Mouse (Mus musculus) neural tube, embryonic 14.5 days (tissue): ENCODE measurements around the gene Mnx1. TPM values are rescaled to one million over a fixed set of nuclear protein-coding genes. Genes with fewer than 3 reads are reported as not detected.

Experiments used
- ATAC-seq: fragments of 200-750 bp; cut with Nextera tagmentation; 2 replicates; pipeline ENCODE4 v1.8.0; 2017; ENCODE audit warnings: low read depth, mild to moderate bottlenecking, moderate TSS enrichment, moderate library complexity
- H3K27ac ChIP-seq: fragments of 300-500 bp; sonication (generic); 2 replicates; pipeline ENCODE4 v1.5.1; 2014; ENCODE audit warnings: low read depth, mild to moderate bottlenecking, control low read depth, low read length, moderate library complexity, mixed read lengths
- H3K27me3 ChIP-seq: fragments of 300-500 bp; sonication (generic); 2 replicates; pipeline ENCODE4 v1.6.1; 2014; ENCODE audit warnings: low read length; ENCODE audit not compliant: control insufficient read depth, insufficient read depth
- H3K36me3 ChIP-seq: fragments of 300-500 bp; sonication (generic); 2 replicates; pipeline ENCODE4 v1.6.1; 2014; ENCODE audit warnings: low read length, mixed read lengths; ENCODE audit not compliant: control insufficient read depth, insufficient read depth
- H3K4me1 ChIP-seq: fragments of 300-500 bp; sonication (generic); 2 replicates; pipeline ENCODE4 v1.6.1; 2014; ENCODE audit warnings: low read length; ENCODE audit not compliant: control insufficient read depth, insufficient read depth
- H3K4me2 ChIP-seq: fragments of 300-500 bp; sonication (generic); 2 replicates; pipeline ENCODE4 v1.6.1; 2014; ENCODE audit warnings: mild to moderate bottlenecking, low read depth, low read length, control low read depth
- H3K4me3 ChIP-seq: fragments of 300-500 bp; sonication (generic); 2 replicates; pipeline ENCODE4 v1.5.1; 2014; ENCODE audit warnings: low read depth, low read length, control low read depth, mixed read lengths
- H3K9ac ChIP-seq: fragments of 300-500 bp; sonication (generic); replicated peaks from 2 replicates; pipeline ENCODE4 v1.6.1; 2014; ENCODE audit warnings: low read depth, mild to moderate bottlenecking, control low read depth, low read length, mixed read lengths
- H3K9me3 ChIP-seq: fragments of 300-500 bp; sonication (generic); 2 replicates; pipeline ENCODE4 v1.6.1; 2016; ENCODE audit warnings: low read length; ENCODE audit not compliant: control insufficient read depth
- WGBS: fragments of 180-500 bp; shearing (Covaris S2); extraction: QIAGEN DNeasy Blood & Tissue Kit; methylation state at CpG from one replicate; pipeline ENCODE4 v1.1.7; 2014; 5-methylcytosine and 5-hydroxymethylcytosine counted together
- polyA plus RNA-seq: library from polyadenylated mRNA; unstranded; fragments of >200 nt; fragmentation: Nextera tagmentation; extraction: Ambion mirVana; gene quantifications from 2 replicates; pipeline ENCODE4 v1.2.1, GENCODE M21; 2014

Gene Mnx1
- 1.8 and 2.2 TPM in 2 replicates for polyA plus RNA-seq

- H3K4me3 ChIP-seq: peak within 1 kb of the TSS; percentile 28
- ATAC-seq: peak; percentile 35
- peak within 1 kb of the TSS; percentile 36 for H3K4me2 ChIP-seq
- H3K9me3 ChIP-seq: no peaks in the 10 kb centered on the region
- no peaks in the 10 kb centered on the region for H3K36me3 ChIP-seq
- WGBS: under 1% methylated on average over 65 of the region's 65 CpGs
- H3K4me1 ChIP-seq: peaks cover 8% of the 10 kb centered on the region; the same call in 1 of the 2 replicates
- peak within 1 kb of the TSS; percentile 18; the same call in 1 of the 2 replicates for H3K9ac ChIP-seq
- H3K27ac ChIP-seq: no peak within 1 kb of the TSS
- peaks cover 72% of the 10 kb centered on the region for H3K27me3 ChIP-seq
These were observed at the start of gene Mnx1 for GRCm38 (mm10) chr5:29478208-29479197. Gene Mnx1 (minus strand): TSS chr5:29478470.

DNA sequence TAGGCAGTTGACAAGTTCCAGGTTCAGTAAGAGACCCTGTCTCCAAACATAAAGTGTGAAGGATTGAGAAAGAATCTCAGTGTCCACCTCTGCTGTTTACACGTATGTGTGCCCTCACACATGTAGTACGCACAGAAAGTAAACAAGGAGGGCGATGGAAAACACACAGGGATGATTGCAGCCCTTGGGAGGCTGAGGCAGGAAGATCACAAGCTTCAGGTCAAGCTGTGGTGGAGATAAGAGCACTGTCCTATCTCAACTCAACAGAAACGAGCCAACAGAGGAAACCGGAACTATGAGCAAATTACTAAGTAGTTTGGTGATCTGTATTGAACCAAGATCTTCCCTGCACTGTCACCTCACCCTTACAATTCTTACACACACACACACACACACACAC, 38.2 kb upstream of the Mnx1 start:
- Histone ChIP-seq H3K27me3 (no peaks in the 10 kb centered on the region), H3K9me3 (no peaks in the 10 kb centered on the region), H3K4me1 (no peaks in the 10 kb centered on the region), H3K4me2 (no peak overlapping the region), H3K27ac (no peak overlapping the region), H3K4me3 (no peak overlapping the region), H3K9ac (no peak overlapping the region), H3K36me3 (no peaks in the 10 kb centered on the region)
- ATAC-seq: no peak
- WGBS: 94% methylated on average over 5 of the region's 5 CpGs

DNA sequence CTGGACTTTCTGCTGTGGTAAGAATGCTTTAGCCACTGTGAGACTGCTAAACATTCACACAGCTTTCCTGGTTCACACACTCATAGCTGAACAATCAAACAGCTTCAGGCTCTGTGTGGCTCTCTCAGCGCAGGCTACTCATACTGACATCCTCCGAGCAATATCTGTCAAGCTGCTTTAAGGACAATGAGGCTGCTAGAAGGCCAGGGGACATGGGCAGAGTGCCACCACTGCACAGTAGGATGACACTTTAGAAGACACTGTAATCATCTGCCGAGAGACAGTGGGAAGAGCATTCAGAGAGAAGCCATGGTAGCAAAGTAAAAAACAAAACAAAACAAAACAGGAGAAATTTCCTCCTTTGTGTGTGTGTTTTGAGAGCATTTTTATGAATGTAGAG, 37.6 kb upstream of the Mnx1 start:
- no peak for ATAC-seq
- Histone ChIP-seq H3K4me2 (no peak overlapping the region), H3K9me3 (no peaks in the 10 kb centered on the region), H3K27ac (no peak overlapping the region), H3K9ac (no peak overlapping the region), H3K27me3 (no peaks in the 10 kb centered on the region), H3K36me3 (no peaks in the 10 kb centered on the region), H3K4me3 (no peak overlapping the region), H3K4me1 (no peaks in the 10 kb centered on the region)
- WGBS: 74% methylated on average over 3 of the region's 3 CpGs

- no peaks in the 10 kb centered on the region for H3K4me1 ChIP-seq
- H3K36me3 ChIP-seq: no peaks in the 10 kb centered on the region
- 83% methylated on average over 3 of the region's 3 CpGs for WGBS
- no peak overlapping the region for H3K9ac ChIP-seq
- no peaks in the 10 kb centered on the region for H3K27me3 ChIP-seq
- H3K9me3 ChIP-seq: no peaks in the 10 kb centered on the region
- no peak overlapping the region for H3K4me3 ChIP-seq
- ATAC-seq: no peak
- H3K27ac ChIP-seq: no peak overlapping the region
- no peak overlapping the region for H3K4me2 ChIP-seq
These were observed 28.7 kb upstream of the Mnx1 start for GRCm38 (mm10) chr5:29507013-29507412.

GRCm38 (mm10) chr5:29487321-29487720, 9.1 kb upstream of the Mnx1 start:
- Histone ChIP-seq H3K36me3 (no peaks in the 10 kb centered on the region), H3K4me3 (no peak overlapping the region), H3K4me2 (no peak overlapping the region), H3K27me3 (peaks cover 66% of the 10 kb centered on the region), H3K9ac (no peak overlapping the region), H3K27ac (no peak overlapping the region), H3K9me3 (no peaks in the 10 kb centered on the region), H3K4me1 (no peaks in the 10 kb centered on the region)
- ATAC-seq: no peak
- 15% methylated on average over 13 of the region's 13 CpGs for WGBS

- no peak overlapping the region for H3K9ac ChIP-seq
- no peak overlapping the region for H3K4me2 ChIP-seq
- no peak overlapping the region for H3K4me3 ChIP-seq
- H3K4me1 ChIP-seq: no peaks in the 10 kb centered on the region
- no peak overlapping the region for H3K27ac ChIP-seq
- no peaks in the 10 kb centered on the region for H3K9me3 ChIP-seq
- no peaks in the 10 kb centered on the region for H3K36me3 ChIP-seq
- peaks cover 78% of the 10 kb centered on the region for H3K27me3 ChIP-seq
- ATAC-seq: no peak
- whole genome bisulfite sequencing: under 1% methylated on average over 10 of the region's 10 CpGs
These were observed 7.7 kb upstream of the Mnx1 start for GRCm38 (mm10) chr5:29485941-29486320.

DNA sequence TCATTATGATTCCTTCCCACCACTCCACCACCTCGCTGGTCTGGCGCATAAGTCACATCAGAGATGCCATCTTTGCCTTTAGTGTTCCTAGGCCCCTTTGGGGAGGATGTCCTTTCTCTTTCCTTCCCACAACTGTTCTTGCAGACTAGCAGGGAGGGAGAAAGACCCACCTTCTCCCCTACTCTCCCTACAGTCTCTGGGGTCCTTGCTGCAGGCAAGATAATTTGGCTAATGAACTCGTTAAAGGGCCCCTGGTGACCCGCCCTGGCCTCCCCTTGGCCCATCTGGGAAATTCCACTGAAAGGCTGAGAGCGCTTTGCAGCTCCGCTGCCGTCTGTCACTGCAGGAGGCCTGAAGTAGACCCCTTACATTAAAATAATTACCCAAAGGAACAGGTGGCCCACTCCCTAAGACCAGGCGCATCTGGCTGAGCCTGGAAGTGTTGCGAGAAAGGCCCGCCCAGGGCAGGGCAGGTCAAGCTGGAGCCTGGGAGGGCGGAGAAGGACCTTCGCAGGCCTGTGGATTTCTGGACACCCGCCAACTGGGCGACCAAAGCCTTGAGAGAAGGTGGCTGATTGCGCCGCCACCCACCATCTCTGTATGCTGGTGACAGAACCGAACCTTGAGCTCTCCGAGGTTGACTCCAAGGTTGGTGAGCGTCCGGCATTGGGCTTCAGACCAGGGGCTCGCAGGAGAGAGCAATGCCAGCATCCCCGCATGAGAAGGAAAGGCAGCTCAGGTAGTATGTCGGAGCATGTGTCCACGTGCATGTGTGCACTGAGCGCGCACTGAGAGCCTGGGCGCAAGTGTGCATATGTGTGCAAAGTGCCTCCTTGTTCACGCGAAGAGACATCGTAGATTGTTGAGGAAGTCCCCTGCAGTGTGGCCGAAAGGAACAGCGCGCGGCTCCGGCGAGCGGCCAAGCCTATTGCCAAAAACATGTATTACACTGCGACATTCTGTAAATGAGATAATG, 7.0 kb upstream of the Mnx1 start:
- 2% methylated on average over 38 of the region's 38 CpGs for WGBS
- H3K4me2 ChIP-seq: no peak overlapping the region
- no peak overlapping the region for H3K27ac ChIP-seq
- H3K9ac ChIP-seq: no peak overlapping the region
- H3K4me3 ChIP-seq: no peak overlapping the region
- H3K9me3 ChIP-seq: no peaks in the 10 kb centered on the region
- peaks cover 82% of the 10 kb centered on the region for H3K27me3 ChIP-seq
- ATAC-seq: no peak
- H3K4me1 ChIP-seq: no peaks in the 10 kb centered on the region
- no peaks in the 10 kb centered on the region for H3K36me3 ChIP-seq

- WGBS: 4% methylated on average over 4 of the region's 4 CpGs
- Histone ChIP-seq H3K27me3 (peaks cover 84% of the 10 kb centered on the region), H3K4me3 (no peak overlapping the region), H3K9ac (no peak overlapping the region), H3K36me3 (no peaks in the 10 kb centered on the region), H3K27ac (no peak overlapping the region), H3K4me2 (no peak overlapping the region), H3K9me3 (no peaks in the 10 kb centered on the region), H3K4me1 (no peaks in the 10 kb centered on the region)
- ATAC-seq: no peak
These were observed 5.5 kb upstream of the Mnx1 start for GRCm38 (mm10) chr5:29483801-29484200.
